Mouse (Mus musculus) forebrain, embryonic 16.5 days (tissue): ENCODE measurements at regions not wholly inside any gene's neighbourhood (a gene's known extent, or its start where the extent isn't known, plus 50 kb on each side); places are given as distances from the start of the nearest gene placed in this dataset.

Experiments
- ATAC-seq: fragments of 200-750 bp; cut with Nextera tagmentation; 2 replicates; pipeline ENCODE4 v1.8.0; 2017; ENCODE audit warnings: mild to moderate bottlenecking, moderate library complexity
- H3K27ac ChIP-seq: fragments of 300-500 bp; sonication (generic); 2 replicates; pipeline ENCODE4 v1.5.1; 2014; ENCODE audit warnings: low read length, control low read depth
- H3K27me3 ChIP-seq: fragments of 300-500 bp; sonication (generic); replicated peaks from 2 replicates; pipeline ENCODE4 v1.6.1; 2014; ENCODE audit warnings: low read length; ENCODE audit not compliant: control insufficient read depth, insufficient read depth
- H3K36me3 ChIP-seq: fragments of 300-500 bp; sonication (generic); 2 replicates; pipeline ENCODE4 v1.6.1; 2014; ENCODE audit not compliant: control insufficient read depth, insufficient read depth
- H3K4me1 ChIP-seq: fragments of 300-500 bp; sonication (generic); replicated peaks from 2 replicates; pipeline ENCODE4 v1.6.1; 2014; ENCODE audit warnings: low read length; ENCODE audit not compliant: control insufficient read depth, insufficient read depth
- H3K4me2 ChIP-seq: fragments of 300-500 bp; sonication (generic); 2 replicates; pipeline ENCODE4 v1.6.1; 2014; ENCODE audit warnings: mild to moderate bottlenecking, low read length, control low read depth
- H3K4me3 ChIP-seq: fragments of 300-500 bp; sonication (generic); replicated peaks from 2 replicates; pipeline ENCODE4 v1.5.1; 2014; ENCODE audit warnings: mild to moderate bottlenecking, low read length, control low read depth
- H3K9ac ChIP-seq: fragments of 300-500 bp; sonication (generic); replicated peaks from 2 replicates; pipeline ENCODE4 v1.6.1; 2014; ENCODE audit warnings: low read depth, low read length, control low read depth
- H3K9me3 ChIP-seq: fragments of 300-500 bp; sonication (generic); 2 replicates; pipeline ENCODE4 v1.6.1; 2016; ENCODE audit warnings: low read length; ENCODE audit not compliant: control insufficient read depth
- WGBS: fragments of 180-500 bp; shearing (Covaris S2); extraction: QIAGEN DNeasy Blood & Tissue Kit; methylation state at CpG from one replicate; pipeline ENCODE4 v1.1.7; 2014; 5-methylcytosine and 5-hydroxymethylcytosine counted together

DNA sequence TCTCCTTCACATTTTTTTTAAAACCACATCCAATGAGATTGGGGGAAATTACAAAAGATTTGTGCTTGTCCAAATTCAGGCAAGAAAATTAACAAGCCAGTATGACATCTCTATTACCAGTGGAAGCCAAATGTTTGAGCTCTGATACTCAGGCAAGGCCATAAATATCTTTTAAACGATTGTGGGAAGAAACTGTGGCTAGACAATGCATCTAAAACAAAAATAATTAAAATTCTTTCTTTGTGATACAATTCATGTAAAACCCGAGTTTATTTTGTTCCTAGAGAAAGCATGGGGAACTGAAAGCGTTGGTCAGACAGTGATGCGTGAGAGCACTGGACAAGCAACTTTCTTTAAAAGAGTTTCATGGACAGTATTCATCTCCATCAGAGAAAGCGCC lies 223.2 kb upstream of the Nr2f2 start:
- Histone ChIP-seq H3K4me3 (no peak overlapping the region), H3K4me1 (no peaks in the 10 kb centered on the region), H3K9ac (no peak overlapping the region), H3K27me3 (peaks cover 25% of the 10 kb centered on the region), H3K4me2 (no peak overlapping the region), H3K27ac (no peak overlapping the region), H3K36me3 (no peaks in the 10 kb centered on the region), H3K9me3 (no peaks in the 10 kb centered on the region)
- 28% methylated on average over 5 of the region's 5 CpGs for WGBS
- no peak for ATAC-seq

DNA sequence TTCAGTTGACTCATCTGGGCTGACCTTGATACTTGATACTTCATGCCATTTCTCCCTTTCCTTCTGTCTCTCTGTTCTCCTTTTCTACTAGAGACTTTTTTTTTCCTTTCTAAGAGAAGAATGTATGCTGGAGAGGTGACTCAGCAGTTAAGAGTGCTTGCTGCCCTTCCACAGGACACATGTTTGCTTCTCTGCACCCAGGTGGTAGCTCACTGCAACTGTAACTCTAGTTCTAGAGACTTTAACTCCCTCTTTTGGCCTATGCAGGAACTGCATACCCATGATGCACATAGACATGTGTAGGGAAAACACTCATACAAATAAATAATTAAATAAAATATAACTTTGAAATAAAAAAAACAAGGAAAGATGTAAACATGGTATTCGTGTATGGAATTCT lies 221.5 kb upstream of the Nr2f2 start:
- Histone ChIP-seq H3K4me1 (no peaks in the 10 kb centered on the region), H3K27ac (no peak overlapping the region), H3K27me3 (peaks cover 17% of the 10 kb centered on the region), H3K9ac (no peak overlapping the region), H3K4me2 (no peak overlapping the region), H3K4me3 (no peak overlapping the region), H3K9me3 (no peaks in the 10 kb centered on the region), H3K36me3 (no peaks in the 10 kb centered on the region)
- 92% methylated on average over 1 of the region's 1 CpGs for WGBS
- no peak for ATAC-seq

DNA sequence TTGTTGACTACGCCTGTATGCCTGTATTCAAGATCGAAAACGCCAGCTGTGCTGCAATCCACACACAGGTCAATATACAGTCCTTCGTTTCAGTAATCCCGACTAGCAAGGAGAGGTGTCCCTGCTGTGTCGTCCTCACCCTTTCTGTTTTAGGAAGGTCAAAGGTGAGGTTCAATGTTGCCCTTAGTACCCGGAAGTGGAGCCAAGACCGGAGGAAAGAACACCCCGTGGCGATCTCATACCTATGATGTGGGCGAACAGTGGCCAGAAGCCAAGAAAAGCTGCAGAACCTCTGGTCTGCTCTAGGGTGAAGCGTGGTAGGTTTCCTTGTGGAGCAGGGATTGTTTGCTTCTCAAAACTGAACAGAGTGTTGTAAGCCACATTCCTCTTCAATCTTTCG lies 217.9 kb upstream of the Nr2f2 start:
- Histone ChIP-seq H3K27me3 (peaks cover 7% of the 10 kb centered on the region; the same call in 1 of the 2 replicates), H3K9ac (no peak overlapping the region), H3K9me3 (no peaks in the 10 kb centered on the region), H3K4me3 (no peak overlapping the region), H3K27ac (no peak overlapping the region), H3K4me1 (no peaks in the 10 kb centered on the region), H3K36me3 (no peaks in the 10 kb centered on the region), H3K4me2 (no peak overlapping the region)
- no peak for ATAC-seq
- 73% methylated on average over 13 of the region's 13 CpGs for WGBS

DNA sequence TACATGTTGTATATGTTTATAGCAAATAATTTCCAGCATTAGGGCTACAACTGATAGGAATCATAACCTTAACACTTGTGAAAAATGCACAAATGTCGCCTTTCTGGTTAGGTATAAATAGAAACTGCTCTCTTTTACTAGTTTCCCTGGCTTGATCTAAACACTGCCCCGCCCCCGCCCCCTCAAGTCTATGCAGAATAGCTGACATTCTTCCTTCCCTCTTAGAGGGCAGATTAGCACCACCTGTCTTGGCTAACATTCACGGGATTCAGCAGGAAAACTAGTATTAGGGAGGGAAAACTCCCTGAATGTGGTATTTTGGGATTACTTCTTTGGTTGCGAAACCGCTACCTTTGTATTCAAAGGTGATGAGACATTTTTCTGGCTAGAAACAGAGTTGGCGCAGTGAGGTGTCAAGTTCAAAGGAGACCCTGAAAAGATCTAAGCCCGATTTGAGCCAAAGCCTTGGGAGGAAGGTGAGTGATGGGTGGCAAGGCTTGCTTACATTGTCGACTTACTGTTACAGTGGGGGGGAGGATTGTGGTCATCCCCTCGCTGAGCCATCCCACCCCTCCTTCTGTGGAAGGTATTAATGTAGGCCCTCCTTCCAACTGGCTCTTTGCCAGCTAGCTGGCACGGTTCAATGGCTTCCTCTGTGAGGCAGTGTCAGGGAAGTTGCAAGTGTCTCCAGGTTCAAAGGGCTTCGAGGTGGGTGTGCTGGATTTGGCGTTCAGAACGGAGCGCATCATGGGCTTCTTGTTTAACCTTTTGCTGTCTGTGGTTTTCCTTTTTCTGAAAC lies 209.8 kb upstream of the Nr2f2 start:
- Histone ChIP-seq H3K36me3 (no peaks in the 10 kb centered on the region), H3K4me2 (no peak overlapping the region), H3K9ac (no peak overlapping the region), H3K9me3 (no peaks in the 10 kb centered on the region), H3K27ac (no peak overlapping the region), H3K4me3 (no peak overlapping the region), H3K27me3 (no peaks in the 10 kb centered on the region), H3K4me1 (peaks cover 3% of the 10 kb centered on the region; the same call in 1 of the 2 replicates)
- ATAC-seq = no peak
- WGBS = 33% methylated on average over 15 of the region's 15 CpGs

DNA sequence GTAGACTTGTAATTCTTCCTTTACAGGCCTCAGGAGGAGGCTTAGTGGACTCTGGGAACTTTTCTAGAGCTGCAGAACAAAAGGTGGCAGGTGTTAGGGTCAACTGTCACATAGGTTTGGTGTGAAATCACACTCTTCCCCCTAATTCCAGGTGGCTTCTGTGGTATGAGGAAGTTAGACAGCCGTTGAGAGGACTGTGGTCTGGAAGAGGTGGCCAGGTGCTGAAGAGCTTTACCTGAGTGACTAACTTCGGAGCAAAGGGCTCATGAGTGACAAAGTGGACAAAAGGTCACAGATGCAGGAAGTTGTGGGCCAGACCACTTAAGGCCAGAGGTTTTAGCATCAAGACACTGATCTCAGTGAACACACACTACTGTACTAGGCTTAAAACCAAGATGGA lies 209.1 kb upstream of the Nr2f2 start:
- Histone ChIP-seq H3K36me3 (no peaks in the 10 kb centered on the region), H3K9ac (no peak overlapping the region), H3K4me1 (peaks cover 3% of the 10 kb centered on the region; the same call in 1 of the 2 replicates), H3K27ac (no peak overlapping the region), H3K4me2 (no peak overlapping the region), H3K4me3 (no peak overlapping the region), H3K9me3 (no peaks in the 10 kb centered on the region), H3K27me3 (no peaks in the 10 kb centered on the region)
- WGBS = 79% methylated on average over 2 of the region's 2 CpGs
- no peak for ATAC-seq

DNA sequence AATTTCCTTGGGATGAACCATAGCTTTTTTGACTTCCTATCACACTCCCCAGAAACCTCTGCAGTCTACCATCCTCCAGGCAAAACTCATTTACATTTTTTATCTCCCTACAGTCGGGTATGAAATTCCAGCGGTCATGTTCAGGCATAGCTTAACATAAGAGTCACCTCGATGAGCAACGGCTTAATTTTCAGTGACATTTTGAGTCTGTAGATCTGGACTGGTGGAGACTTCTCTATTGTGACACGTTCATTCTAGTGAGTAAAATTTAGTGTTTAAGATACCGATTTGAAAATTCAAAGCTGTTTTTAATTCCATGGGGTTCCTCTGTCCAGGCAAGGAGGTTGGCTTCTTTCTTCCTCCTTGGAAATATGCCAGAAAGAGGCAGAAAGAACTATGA lies 207.7 kb upstream of the Nr2f2 start:
- H3K27me3 ChIP-seq = no peaks in the 10 kb centered on the region
- no peaks in the 10 kb centered on the region for H3K36me3 ChIP-seq
- ATAC-seq = no peak
- no peak overlapping the region for H3K4me2 ChIP-seq
- H3K4me1 ChIP-seq = peaks cover 3% of the 10 kb centered on the region; the same call in 1 of the 2 replicates
- H3K9me3 ChIP-seq = no peaks in the 10 kb centered on the region
- H3K27ac ChIP-seq = no peak overlapping the region
- no peak overlapping the region for H3K4me3 ChIP-seq
- WGBS = 88% methylated on average over 6 of the region's 6 CpGs
- H3K9ac ChIP-seq = no peak overlapping the region

DNA sequence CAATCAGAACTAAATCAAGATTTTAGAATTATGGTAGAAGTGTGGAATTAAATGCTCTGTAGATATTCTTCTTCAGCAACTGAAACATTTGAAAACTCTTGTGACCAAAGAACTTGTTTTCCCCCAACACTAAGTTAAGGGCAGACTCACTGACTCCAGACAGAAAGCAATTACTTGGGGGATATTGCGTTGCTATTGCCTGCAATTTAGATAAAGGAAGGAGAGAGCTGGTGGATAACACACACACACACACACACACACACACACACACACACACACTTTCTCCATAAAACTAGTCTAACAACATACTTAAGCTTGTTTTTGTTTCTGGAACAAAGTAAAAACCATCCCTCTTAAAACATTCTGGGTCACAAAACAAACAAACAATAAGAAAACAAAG lies 198.5 kb upstream of the Nr2f2 start:
- no peaks in the 10 kb centered on the region for H3K9me3 ChIP-seq
- no peak for ATAC-seq
- H3K27me3 ChIP-seq = no peaks in the 10 kb centered on the region
- no peak overlapping the region for H3K4me2 ChIP-seq
- 74% methylated on average over 1 of the region's 1 CpGs for WGBS
- no peak overlapping the region for H3K4me3 ChIP-seq
- H3K27ac ChIP-seq = no peak overlapping the region
- H3K36me3 ChIP-seq = no peaks in the 10 kb centered on the region
- no peaks in the 10 kb centered on the region for H3K4me1 ChIP-seq
- H3K9ac ChIP-seq = no peak overlapping the region

DNA sequence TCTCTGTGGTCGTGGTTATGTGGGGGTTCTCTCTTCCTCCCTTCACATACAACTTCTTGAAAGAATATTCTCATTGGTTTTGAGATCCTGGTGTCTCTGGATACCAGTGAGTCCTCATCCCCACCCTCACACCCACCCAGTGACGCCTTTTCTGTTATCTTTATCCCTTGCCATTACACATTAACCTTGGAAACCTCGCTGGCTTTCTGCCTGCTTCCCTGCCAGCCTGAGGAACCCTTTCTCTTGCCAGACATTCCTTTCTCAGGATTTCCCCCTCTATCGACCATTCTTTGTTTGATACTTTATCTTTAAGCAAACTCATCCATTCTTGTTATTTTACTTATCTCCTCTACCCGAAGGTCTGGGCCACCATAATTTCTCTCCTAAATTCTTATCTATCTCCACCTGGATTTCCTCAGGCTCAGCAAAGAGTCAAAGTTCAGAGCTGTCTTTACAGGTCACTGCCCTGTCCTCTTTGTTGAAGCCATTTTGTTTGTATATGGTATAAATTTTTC lies 182.5 kb upstream of the Nr2f2 start:
- WGBS = 78% methylated on average over 5 of the region's 5 CpGs
- Histone ChIP-seq H3K9me3 (no peaks in the 10 kb centered on the region), H3K36me3 (no peaks in the 10 kb centered on the region), H3K9ac (no peak overlapping the region), H3K27ac (no peak overlapping the region), H3K4me1 (no peaks in the 10 kb centered on the region), H3K4me2 (no peak overlapping the region), H3K4me3 (no peak overlapping the region), H3K27me3 (no peaks in the 10 kb centered on the region)
- no peak for ATAC-seq

DNA sequence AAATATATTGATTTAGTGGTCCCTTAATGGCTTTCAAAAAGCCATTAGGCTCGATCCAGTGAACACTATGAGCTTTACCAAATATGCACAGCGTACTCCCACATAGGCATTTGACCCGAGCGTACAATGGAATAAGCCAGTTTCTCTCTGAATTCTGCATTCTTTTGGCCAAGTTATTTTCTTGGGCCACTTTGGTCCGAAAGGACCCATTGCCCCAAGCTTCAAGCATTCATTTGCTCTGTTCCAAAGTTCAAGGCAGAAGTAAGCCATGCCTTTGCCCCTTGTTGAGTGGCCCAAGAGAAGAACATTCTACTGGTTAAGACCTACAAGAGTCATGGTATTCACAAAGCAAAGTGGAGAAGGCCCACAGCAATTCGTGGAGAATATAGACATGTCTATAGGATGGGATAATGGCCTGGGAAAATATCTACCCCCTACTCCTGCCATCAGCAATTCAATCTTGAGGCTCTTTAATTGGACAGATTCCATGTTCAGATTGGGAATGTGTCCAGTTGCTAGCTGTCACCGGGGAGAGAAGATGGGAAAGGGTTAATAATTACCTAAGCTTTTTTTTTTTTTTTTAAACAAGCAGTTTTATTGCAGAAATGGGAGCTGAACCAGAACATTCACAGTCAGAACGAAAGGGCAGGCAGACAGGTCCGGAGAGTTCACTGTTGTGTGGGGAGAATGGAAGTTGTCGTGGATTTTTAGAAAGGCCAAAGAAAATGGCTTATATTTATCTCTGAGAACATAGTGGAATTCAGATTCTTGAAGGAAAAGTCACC lies 175.5 kb upstream of the Nr2f2 start:
- H3K4me2 ChIP-seq = no peak overlapping the region
- no peaks in the 10 kb centered on the region for H3K4me1 ChIP-seq
- no peak overlapping the region for H3K9ac ChIP-seq
- no peak overlapping the region for H3K27ac ChIP-seq
- no peak overlapping the region for H3K4me3 ChIP-seq
- ATAC-seq = no peak
- no peaks in the 10 kb centered on the region for H3K36me3 ChIP-seq
- no peaks in the 10 kb centered on the region for H3K27me3 ChIP-seq
- 85% methylated on average over 10 of the region's 10 CpGs for WGBS
- H3K9me3 ChIP-seq = no peaks in the 10 kb centered on the region
